Mouse (Mus musculus): ENCODE measurements around the gene Ccdc6. TPM values are rescaled to one million over a fixed set of nuclear protein-coding genes. Genes with fewer than 3 reads are reported as not detected.
A peak's percentile ranks its signal among the peaks of the same experiment; 100 is the strongest.
"Not testable (repeated sequence)": the region's sequence is repeated elsewhere in the genome, so short reads cannot be mapped to it uniquely, and the experiment has no call there.

The Ccdc6 gene
- total RNA-seq, 2 experiments from 2014 or later: 26.6 to 26.8 TPM

DNA sequence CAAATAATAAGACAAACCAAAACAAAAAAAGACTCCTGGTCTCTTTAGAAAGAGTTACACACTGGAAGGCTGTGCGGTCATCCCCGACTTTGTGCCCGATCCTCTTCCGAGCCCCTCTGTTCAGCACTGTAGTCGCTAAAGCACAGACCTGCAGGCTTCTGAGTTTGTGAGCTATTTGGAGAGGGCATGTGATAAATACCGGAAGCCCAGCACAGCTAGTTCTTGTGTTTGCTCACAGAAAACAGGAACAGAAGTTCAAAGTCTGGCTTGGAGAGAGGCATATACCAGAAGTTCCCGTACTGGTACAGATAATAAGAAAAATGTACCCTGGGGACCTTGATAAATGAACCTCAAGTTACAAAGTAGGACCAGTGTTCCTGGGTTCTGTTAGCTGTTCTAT, 98.4 kb downstream of the Ccdc6 start:
- intact Hi-C loops (cut with DNase I): loop anchor here (5.0 kb wide), 1 partner anchor 47 kb away; no protein-coding TSS in a partner anchor
- DNase-seq (ENCODE audit: low spot score): no peak

DNA sequence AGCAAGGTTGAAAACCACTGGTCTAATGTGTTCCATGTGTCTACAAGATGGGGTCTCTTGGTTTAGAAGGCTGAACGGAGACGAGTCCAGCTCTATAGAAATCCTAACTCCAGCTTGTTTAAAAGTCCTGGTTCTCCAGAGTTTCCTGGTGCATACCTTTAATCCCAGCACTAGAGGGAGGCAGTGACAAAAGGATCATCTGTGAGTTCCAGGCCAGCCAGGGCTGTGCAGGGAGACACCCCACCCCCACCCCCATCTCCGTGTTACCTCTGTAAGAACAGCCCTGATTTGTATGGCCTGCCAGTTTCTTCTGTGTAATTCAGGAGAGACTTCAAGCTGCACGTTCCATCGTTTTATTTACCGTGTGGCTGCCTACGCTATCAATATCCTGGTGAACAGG, 98.9 kb downstream of the Ccdc6 start:
- DNase-seq (ENCODE audit: low spot score): no peak
- intact Hi-C loops (cut with DNase I): loop anchor here (2.0 to 5.0 kb wide), 2 partner anchors 47 to 101 kb away; no protein-coding TSS in a partner anchor

DNA sequence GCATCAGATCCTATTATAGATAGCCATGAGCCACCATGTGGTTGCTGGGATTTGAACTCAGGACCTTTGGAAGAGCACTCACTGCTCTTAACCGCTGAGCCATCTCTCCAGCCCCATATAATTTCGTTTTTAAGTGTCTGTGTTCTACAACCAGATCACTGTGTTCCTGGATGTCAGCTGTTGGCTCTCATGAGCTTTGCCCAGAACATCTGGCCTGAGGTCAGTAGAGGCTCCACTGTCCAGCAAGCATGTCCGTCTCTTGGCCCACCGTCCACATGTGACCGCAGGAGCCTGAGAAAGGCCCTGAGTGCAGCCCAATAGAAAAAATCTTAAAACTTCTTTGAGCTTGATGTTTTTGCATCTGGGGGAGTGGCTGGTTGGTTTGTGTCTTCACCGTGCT, 99.7 kb downstream of the Ccdc6 start:
- intact Hi-C loops (cut with DNase I): loop anchor here (2.0 to 5.0 kb wide), 2 partner anchors 46 to 100 kb away; no protein-coding TSS in a partner anchor
- peak; percentile 20 for DNase-seq (ENCODE audit: low spot score)

DNA sequence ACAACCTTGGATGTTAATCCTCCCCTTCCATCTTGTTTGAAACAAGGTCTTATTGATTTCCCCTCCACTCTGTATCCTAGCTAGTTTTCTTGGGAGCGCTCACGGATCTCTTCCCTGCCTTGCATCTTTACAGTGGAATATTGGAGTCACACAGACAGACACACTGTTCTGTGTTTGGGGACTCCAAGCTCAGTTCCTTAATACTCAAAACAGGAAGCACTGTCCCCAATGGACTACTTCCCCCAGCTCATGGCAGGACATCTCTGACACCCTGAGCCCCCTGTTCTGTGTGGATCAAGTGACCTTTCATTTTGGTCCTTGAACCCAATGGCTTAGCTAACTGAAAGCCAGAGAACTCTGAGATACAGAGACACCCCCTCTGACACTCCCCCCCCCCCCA, 100.7 kb downstream of the Ccdc6 start:
- no peak for DNase-seq (ENCODE audit: low spot score)
- intact Hi-C loops (cut with DNase I): loop anchor here (2.0 to 5.0 kb wide), 2 partner anchors 45 to 99 kb away; no protein-coding TSS in a partner anchor

DNA sequence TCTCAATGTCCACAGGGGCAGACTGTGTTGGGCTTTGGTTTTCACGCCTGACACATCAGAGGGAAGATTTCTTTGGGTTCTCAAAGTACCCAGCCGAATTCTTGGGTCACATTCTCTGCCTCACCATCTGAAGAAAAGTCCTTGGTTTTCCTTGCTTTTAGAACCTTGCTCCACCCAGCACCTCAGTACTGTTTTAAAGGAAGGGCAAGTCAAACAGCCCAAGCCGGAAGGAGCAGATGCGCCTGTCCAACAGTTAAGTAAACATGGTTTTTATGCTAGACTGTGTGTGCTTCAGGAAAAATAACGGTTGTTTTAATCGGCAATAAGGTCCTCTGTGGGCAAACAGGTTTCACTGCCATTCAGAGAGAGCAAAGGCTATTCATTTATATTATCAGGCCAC, 101.1 kb downstream of the Ccdc6 start:
- no peak for DNase-seq (ENCODE audit: low spot score)
- intact Hi-C loops (cut with DNase I): loop anchor here (5.0 kb wide), 1 partner anchor 44 kb away; no protein-coding TSS in a partner anchor

DNA sequence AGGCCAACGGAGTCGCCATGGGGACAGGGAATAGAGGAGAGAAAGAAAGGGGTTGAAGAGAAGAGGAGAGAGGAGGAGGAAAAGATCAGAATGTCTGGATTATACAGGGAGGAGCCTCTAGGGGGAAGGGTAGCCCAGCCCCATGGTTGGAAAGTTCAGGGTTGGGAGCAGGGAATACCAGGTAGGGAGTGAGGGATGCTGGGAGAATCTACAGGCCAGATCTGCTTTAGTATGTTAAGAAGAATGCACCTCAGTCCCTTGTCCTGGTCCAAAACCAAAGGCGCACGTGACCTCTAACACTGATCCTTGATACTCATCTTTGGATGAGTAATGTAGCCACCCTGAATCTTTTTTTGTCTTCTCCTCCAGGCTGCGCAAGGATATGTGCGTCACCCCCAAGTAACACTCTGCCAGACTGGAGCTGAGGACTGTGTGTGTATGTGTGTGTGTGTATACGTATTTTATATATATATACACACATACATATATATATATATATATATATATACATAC, 102.1 kb downstream of the Ccdc6 start:
- intact Hi-C loops (cut with DNase I): loop anchor here (5.0 kb wide), 1 partner anchor 43 kb away; no protein-coding TSS in a partner anchor

DNA sequence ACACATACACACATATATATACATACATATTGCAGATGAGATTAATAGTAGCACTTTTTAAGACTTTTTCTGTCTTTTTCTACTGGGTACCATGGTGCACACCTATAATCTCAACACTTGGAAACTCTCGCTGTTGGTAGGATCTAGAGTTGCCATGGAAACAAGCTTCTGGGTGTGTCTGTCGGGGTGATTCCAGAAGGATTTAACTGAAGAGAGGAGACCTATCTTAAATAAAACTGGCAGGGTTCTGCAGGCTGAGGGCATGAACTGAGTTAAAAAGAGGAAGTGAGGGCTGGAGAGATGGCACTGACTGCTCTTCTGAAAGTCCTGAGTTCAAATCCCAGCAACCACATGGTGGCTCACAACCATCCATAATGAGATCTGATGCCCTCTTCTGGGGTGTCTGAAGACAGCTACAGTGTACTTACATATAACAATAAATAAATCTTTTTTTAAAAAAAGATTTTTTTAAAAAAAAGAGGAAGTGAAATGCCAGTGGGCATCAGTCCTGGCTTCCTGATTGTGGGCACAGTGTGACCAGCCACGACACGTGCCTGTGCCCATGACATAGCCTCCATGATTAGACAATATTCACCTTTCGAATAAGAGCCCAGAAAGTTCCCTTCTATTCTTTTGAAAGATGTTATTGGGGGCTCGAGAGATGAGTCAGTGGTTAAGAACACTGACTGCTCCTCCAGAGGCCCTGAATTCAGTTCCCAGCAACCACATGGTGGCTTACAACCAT, 102.7 kb downstream of the Ccdc6 start:
- no peak for DNase-seq (ENCODE audit: low spot score)
- intact Hi-C loops (cut with DNase I): loop anchor here (5.0 kb wide), 1 partner anchor 43 kb away; no protein-coding TSS in a partner anchor

More for the DNA sequence above, 102.1 kb downstream of the Ccdc6 start:
- no peak for DNase-seq (ENCODE audit: low spot score)

DNA sequence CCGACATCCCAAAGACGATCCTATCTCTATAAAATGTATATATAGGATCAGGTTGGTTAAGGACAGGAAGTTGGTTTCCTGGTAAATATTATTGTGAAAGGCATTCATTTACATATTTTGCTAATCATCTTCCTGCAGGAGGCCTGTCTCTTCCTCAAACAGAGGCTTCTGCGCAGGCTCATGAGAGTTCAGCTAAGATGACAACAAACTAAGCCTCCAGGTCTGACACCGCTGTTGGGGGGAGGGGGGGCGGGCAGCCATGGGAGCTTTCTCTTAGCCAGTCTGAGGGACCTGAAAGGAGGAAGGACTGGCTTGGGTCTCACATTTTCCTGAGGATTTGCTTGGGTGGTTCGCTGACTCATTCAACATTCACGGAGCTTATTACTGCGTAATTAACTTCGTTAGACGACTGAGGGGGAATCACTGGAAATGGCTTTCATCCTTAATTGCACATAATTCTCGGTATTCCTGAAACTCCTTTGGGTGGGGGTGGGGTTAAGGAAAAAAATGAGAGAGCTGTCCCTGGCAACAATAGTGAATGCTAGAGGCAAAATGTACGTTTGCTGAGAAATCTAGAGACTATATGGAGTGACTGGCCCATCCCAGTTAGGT, 104.1 kb downstream of the Ccdc6 start:
- intact Hi-C loops (cut with DNase I): no loop called here
- DNase-seq (ENCODE audit: low spot score): no peak

DNA sequence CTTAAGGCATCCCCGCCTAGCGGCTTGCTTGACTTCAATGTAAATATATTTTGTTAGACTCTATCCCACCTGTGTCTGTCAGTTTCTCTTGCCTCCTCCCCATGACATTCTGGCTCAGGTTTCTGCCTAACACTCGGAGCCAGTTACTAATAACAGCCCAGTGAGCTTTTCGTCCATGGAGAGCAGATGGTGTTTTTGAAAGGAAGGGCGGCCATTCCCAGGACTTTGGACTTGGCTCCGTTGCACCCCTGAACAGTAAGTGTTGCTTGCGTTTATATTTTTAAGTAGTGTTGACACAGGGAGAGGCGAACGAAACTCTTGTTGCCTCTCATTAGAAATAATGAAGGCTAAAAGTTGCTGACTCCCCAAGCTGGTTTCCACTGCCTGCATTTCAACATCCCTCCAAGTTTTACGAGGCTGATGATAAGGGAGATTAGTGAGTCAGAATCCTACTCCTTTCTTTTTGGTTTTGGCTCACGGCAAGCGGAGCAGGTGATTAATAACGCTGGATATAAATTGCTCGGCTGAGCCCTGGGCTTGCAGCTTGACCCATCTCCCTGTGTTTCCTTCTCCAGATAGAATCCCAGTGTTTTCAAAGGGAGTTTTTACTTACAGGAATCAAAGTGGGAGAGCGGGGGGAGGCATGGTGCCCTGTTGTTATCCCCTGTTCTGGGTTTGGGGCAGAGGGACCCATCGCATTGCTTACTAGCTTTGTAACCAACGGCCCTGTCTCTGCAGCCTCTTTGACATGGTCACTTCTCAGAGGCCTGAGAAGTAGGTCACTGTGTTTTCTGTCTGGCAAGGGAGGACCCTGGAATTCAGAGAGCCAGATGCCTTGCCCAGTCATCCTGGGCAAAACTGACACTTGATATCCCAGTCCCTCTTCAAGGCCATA, 107.8 kb downstream of the Ccdc6 start, which contains the start of gene Mrln:
TSS of gene Mrln (plus strand) at position 160 of the 895 bp plus-strand sequence.
- intact Hi-C loops (cut with DNase I): no loop called here
- DNase-seq (ENCODE audit: low spot score): no peak

DNA sequence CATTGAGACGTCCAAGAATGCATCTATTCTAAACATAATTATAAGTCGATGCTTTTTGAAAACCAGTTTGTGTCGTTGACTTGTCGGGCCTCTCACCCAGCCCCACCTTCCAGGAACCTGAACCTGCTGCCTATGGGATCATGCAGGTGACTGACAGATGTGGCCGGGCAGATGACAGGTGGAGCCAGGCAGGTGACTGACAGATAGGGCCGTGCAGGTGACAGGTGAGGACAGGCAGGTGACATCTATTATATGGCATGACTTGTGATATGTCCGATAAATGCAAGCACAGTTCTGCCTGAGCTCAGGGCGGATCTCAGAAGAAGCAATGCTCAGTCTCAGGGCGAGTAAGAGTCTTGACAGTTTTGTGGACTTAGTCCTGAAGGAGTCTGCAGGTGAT, 114.4 kb downstream of the Ccdc6 start:
- intact Hi-C loops (cut with DNase I): no loop called here
- no peak for DNase-seq (ENCODE audit: low spot score)

DNA sequence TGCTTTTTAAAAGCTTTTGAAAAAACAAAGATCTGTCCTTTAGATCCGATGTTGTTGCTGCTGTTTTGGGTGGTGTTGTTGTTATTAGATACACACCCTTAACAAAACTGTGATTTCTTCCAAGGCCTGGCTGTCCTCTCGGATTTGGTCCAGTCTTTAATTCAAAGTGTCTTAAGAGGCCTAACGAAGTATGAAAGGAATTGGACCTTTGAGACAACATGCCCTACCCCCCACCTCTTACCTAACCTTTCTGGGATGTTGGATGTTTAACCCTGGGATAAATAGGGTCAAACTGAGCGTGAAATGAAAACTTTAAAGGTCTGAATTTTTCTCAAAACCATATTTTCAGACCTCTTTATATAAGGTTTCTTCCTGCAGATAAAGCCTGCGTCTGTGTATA, 124.0 kb downstream of the Ccdc6 start:
- DNase-seq (ENCODE audit: low spot score): no peak
- intact Hi-C loops (cut with DNase I): no loop called here

DNA sequence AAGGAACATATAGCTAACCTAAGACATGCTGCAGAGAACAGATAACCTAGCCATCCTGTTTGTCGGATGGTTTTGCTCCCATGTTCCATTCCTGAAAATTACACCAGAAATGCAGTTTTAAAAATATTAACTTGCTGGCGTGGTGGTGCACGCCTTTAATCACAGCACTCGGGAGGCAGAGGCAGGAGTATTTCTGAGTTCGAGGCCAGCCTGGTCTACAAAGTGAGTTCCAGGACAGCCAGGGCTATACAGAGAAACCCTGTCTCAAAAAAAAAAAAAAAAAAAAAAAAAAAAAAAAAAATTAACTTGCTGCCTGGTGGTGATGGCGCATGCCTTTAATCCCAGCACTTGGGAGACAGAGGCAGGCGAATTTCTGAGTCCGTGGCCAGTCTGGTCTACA, 125.3 kb downstream of the Ccdc6 start:
- DNase-seq (ENCODE audit: low spot score); intact Hi-C loops (cut with DNase I): not testable (repeated sequence)

DNA sequence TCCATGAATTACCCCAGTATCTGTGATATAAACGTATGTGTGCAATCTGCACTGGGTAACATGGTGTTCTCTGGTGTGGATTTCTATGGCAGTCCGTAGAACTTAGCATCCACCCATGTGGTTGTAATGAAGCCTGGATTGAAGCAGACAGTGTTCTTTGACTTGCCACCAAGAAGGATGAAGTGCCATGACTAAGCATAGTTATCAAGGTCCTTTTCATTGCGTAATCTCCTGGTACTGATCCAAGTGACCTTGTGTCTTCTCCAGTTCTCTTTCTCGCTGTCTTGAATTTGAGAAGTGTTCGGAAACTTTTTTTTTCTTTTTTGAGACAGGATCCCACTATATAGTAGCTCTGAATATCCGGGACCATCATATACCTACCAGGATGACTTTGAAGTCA, 127.7 kb downstream of the Ccdc6 start:
- DNase-seq (ENCODE audit: low spot score): no peak
- intact Hi-C loops (cut with DNase I): no loop called here

DNA sequence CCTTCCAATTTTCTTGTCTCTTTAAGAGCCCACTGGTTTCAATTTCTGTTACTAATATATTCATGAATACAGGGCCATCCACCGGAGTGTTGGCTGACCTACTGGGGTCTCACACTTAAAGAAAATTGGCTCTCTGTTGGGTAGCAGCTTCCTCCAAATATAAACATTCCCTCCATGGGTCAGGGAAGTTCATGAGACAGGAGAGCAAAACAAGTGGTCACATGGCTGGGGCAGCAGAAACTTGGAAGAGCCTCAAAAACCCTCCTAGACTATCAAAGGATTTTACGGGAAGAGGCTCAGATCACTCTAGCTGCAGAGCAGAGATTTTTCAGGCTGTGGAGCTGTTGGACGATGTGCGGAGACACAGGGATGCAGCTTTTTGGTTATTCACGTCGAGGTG, 128.8 kb downstream of the Ccdc6 start:
- no peak for DNase-seq (ENCODE audit: low spot score)
- intact Hi-C loops (cut with DNase I): no loop called here

DNA sequence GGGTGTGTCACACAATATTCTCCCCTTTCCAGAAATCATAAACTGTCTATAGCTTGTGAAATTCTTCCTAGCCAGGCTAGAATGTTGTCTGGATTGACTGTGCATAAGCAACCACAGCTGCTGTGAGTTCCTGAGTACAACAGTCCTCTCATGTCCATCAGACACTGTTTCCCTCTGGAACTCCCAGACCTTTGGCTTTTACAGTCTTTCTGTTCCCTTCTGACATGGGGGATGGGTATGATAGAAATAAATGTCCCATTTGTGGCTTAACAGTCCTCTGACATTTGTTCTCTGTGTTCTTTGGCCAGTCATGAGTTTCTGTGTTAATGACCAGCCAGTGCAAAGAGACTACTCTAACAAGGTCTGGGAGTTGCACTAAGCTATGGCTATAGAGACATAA, 129.7 kb downstream of the Ccdc6 start:
- intact Hi-C loops (cut with DNase I): no loop called here
- no peak for DNase-seq (ENCODE audit: low spot score)

DNA sequence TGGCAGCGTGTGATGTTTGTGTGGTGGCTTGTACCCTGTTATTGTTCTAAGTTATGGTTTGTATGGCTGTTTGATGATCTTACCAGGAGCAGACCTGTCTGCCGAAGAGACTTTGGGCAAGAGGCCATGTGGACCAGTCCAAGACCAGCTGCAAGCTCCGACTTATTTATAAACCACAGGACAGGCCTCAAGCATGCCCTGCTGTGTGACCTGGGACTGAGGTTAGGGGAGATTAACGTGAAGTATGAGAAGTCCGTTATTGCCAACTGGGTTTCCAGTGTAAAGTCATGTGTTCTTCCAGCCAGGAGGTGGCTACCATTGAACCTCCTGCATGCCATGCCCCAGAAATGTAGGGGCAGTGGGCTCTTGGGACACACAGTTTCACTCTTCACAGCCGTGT, 133.4 kb downstream of the Ccdc6 start:
- DNase-seq (ENCODE audit: low spot score): no peak
- intact Hi-C loops (cut with DNase I): no loop called here

DNA sequence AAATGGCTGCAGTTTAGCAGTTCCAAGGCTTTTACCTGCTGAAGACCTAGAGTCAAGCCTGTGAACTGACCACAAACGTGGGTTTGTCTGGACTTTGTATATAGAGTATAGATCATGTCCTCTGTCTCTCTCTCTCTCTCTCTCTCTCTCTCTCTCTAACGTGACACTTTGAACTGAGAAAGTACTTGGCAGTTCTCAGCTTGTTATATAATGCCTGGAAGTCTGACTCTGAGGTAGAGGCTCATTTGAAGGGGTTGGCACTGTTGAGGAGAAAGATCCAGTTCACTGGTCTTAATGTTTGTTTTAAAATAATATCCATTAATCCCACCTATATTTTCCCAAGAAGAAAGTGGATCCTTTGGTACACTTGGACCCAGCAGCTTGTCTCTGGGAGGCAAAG, 141.0 kb downstream of the Ccdc6 start:
- intact Hi-C loops (cut with DNase I): no loop called here
- DNase-seq (ENCODE audit: low spot score): no peak

Data from heart, postnatal 25 days (tissue).